Mouse (Mus musculus) CH12.LX (cell line): ENCODE measurements at regions not wholly inside any gene's neighbourhood (a gene's known extent, or its start where the extent isn't known, plus 50 kb on each side); places are given as distances from the start of the nearest gene placed in this dataset.

Experiments
- DNase-seq: peaks from one replicate; pipeline ENCODE4 v3.0.0-alpha.2; 2013; ENCODE audit errors: extremely low read depth
- H3K27ac ChIP-seq: 2 replicates; pipeline ENCODE4 v1.5.1; 2012; ENCODE audit warnings: low read depth, mild to moderate bottlenecking, control low read depth, moderate library complexity; ENCODE audit not compliant: insufficient read depth
- H3K27me3 ChIP-seq: replicated peaks from 2 replicates; pipeline ENCODE3; 2012; ENCODE audit warnings: inconsistent platforms
- H3K36me3 ChIP-seq, 2 experiments: replicated peaks in 1 of 2; 2 replicates each; pipeline versions ENCODE3 to v1.6.1; 2012; ENCODE audit warnings: inconsistent platforms in 1 of 2, low read length in 1 of 2, mild to moderate bottlenecking in 1 of 2, mixed read lengths in 1 of 2, moderate library complexity in 1 of 2; ENCODE audit not compliant: control insufficient read depth in 1 of 2, insufficient read depth in 1 of 2
- H3K4me1 ChIP-seq, 2 experiments: 2 replicates each; pipeline ENCODE4 v1.6.1; 2012; ENCODE audit warnings: inconsistent platforms in 1 of 2, moderate library complexity in 1 of 2; ENCODE audit not compliant: insufficient read depth in 2 of 2, control insufficient read depth in 1 of 2
- H3K4me2 ChIP-seq: 2 replicates; pipeline ENCODE4 v1.6.1; 2012; ENCODE audit warnings: low read depth, mild to moderate bottlenecking, control low read depth; ENCODE audit not compliant: poor library complexity, insufficient read depth, severe bottlenecking
- H3K4me3 ChIP-seq, 3 experiments: fragments of 150-350 bp in 1 of 3; sonication (generic) in 1 of 3; replicated peaks in 1 of 3; 2 replicates each; pipeline versions ENCODE3 to v1.5.1; 2011 to 2012; ENCODE audit warnings: low read depth in 2 of 3, low read length in 2 of 3, mild to moderate bottlenecking in 2 of 3, moderate library complexity in 2 of 3, control low read depth in 1 of 3, improper control_type of control experiment in 1 of 3, inconsistent platforms in 1 of 3, mixed read lengths in 1 of 3; ENCODE audit not compliant: poor library complexity in 1 of 3
- H3K79me2 ChIP-seq: replicated peaks from 2 replicates; pipeline ENCODE4 v1.6.1; 2012; ENCODE audit warnings: mild to moderate bottlenecking, moderate library complexity; ENCODE audit not compliant: control insufficient read depth, poor library complexity, insufficient read depth, severe bottlenecking; ENCODE audit errors: extremely low read depth
- H3K9ac ChIP-seq: 2 replicates; pipeline ENCODE4 v1.6.1; 2012; ENCODE audit warnings: low read depth, mild to moderate bottlenecking, control low read depth, moderate library complexity; ENCODE audit not compliant: insufficient read depth
- H3K9me3 ChIP-seq: replicated peaks from 2 replicates; pipeline ENCODE3; 2012; ENCODE audit warnings: low read length, inconsistent platforms, mixed read lengths
- BHLHE40 ChIP-seq: IDR thresholded peaks from 2 replicates; pipeline ENCODE4 v1.6.1; 2011; ENCODE audit warnings: mild to moderate bottlenecking, low read depth, low read length, improper control_type of control experiment
- CHD2 ChIP-seq: IDR thresholded peaks from 2 replicates; pipeline ENCODE4 v1.6.1; 2011; ENCODE audit warnings: low read length, improper control_type of control experiment
- EP300 ChIP-seq: IDR thresholded peaks from 2 replicates; pipeline ENCODE4 v1.6.1; 2011; ENCODE audit warnings: low read length, improper control_type of control experiment
- ETS1 ChIP-seq: conservative IDR thresholded peaks from 2 replicates; pipeline ENCODE4 v1.6.1; 2012; ENCODE audit warnings: low read depth, mild to moderate bottlenecking, inconsistent platforms, low read length, improper control_type of control experiment, moderate library complexity
- JUN ChIP-seq: IDR thresholded peaks from 2 replicates; pipeline ENCODE4 v1.6.1; 2011; ENCODE audit warnings: low read depth, mild to moderate bottlenecking, low read length, improper control_type of control experiment, moderate library complexity; ENCODE audit not compliant: insufficient read depth
- JUND ChIP-seq: conservative IDR thresholded peaks from 2 replicates; pipeline ENCODE4 v1.6.1; 2011; ENCODE audit warnings: low read depth, low read length, improper control_type of control experiment
- KAT2A ChIP-seq: IDR thresholded peaks from 2 replicates; pipeline ENCODE4 v1.6.1; 2012; ENCODE audit warnings: low read length, improper control_type of control experiment, inconsistent platforms; ENCODE audit not compliant: insufficient replicate concordance
- MEF2A ChIP-seq: IDR thresholded peaks from 2 replicates; pipeline ENCODE4 v1.6.1; 2014; ENCODE audit warnings: low read depth, mild to moderate bottlenecking, inconsistent platforms, low read length, improper control_type of control experiment, borderline replicate concordance
- MYC ChIP-seq: IDR thresholded peaks from 2 replicates; pipeline ENCODE4 v1.6.1; 2011; ENCODE audit warnings: low read depth, mild to moderate bottlenecking, improper control_type of control experiment, low read length
- NRF1 ChIP-seq: IDR thresholded peaks from 2 replicates; pipeline ENCODE4 v1.6.1; 2014; ENCODE audit warnings: low read depth, mild to moderate bottlenecking, inconsistent platforms, low read length, improper control_type of control experiment, moderate library complexity
- RAD21 ChIP-seq: IDR thresholded peaks from 2 replicates; pipeline ENCODE4 v1.6.1; 2011; ENCODE audit warnings: low read depth, mild to moderate bottlenecking, low read length, improper control_type of control experiment, moderate library complexity
- SMC3 ChIP-seq: IDR thresholded peaks from 2 replicates; pipeline ENCODE4 v1.6.1; 2011; ENCODE audit warnings: low read depth, low read length, improper control_type of control experiment
- TBP ChIP-seq: conservative IDR thresholded peaks from 2 replicates; pipeline ENCODE4 v1.6.1; 2011; ENCODE audit warnings: low read depth, low read length, improper control_type of control experiment
- TCF12 ChIP-seq: IDR thresholded peaks from 2 replicates; pipeline ENCODE4 v1.6.1; 2014; ENCODE audit warnings: low read depth, mild to moderate bottlenecking, inconsistent platforms, low read length, improper control_type of control experiment
- USF2 ChIP-seq: conservative IDR thresholded peaks from 2 replicates; pipeline ENCODE4 v1.6.1; 2011; ENCODE audit warnings: low read depth, low read length, improper control_type of control experiment
- ZC3H11A ChIP-seq: IDR thresholded peaks from 2 replicates; pipeline ENCODE4 v1.6.1; 2012; ENCODE audit warnings: low read depth, mild to moderate bottlenecking, inconsistent platforms, low read length, improper control_type of control experiment
- ZKSCAN1 ChIP-seq: IDR thresholded peaks from 2 replicates; pipeline ENCODE4 v1.6.1; 2012; ENCODE audit warnings: low read depth, inconsistent platforms, low read length, improper control_type of control experiment, borderline replicate concordance
- ZNF384 ChIP-seq: IDR thresholded peaks from 2 replicates; pipeline ENCODE4 v1.6.1; 2012; ENCODE audit warnings: low read depth, low read length, improper control_type of control experiment, inconsistent platforms
- dilution Hi-C: fragments of 300-500 bp; cut with MboI; formaldehyde crosslinking; loops from 2 replicates; pipeline ENCODE4 v1.14.3; 2020; ENCODE audit warnings: low sequenced_read_pairs; ENCODE audit not compliant: extremely low pct_unique_long_range_greater_than_20kb, extremely low pct_ligation_motif_present
- in situ Hi-C: fragments of 300-500 bp; cut with MboI; formaldehyde crosslinking; loops from 3 replicates; pipeline ENCODE4 v1.14.3; 2019; ENCODE audit warnings: low sequenced_read_pairs, low pct_ligation_motif_present, low pct_unique_long_range_greater_than_20kb, mixed read lengths

- Histone ChIP-seq H3K4me1 (peaks cover 0 to 20% of the 10 kb centered on the region in 2 experiments; a peak in 2 of 4 replicates), H3K27ac (no peak overlapping the region), H3K36me3 (no peaks in the 10 kb centered on the region), H3K4me3 (no peak overlapping the region), H3K9ac (no peak overlapping the region), H3K27me3 (no peaks in the 10 kb centered on the region), H3K79me2 (no peaks in the 10 kb centered on the region), H3K4me2 (no peak overlapping the region), H3K9me3 (no peaks in the 10 kb centered on the region)
- in situ Hi-C loops (no loop called here), dilution Hi-C loops (no loop called here)
- peak; percentile 31 for DNase-seq
- TF ChIP-seq TCF12 (no peak), USF2 (no peak), TBP (no peak), ZC3H11A (no peak), ZNF384 (no peak), MEF2A (peak; percentile 62; the same call in 1 of the 2 replicates), CHD2 (no peak), JUND (no peak), NRF1 (no peak), KAT2A (no peak), SMC3 (no peak), EP300 (peak; percentile 55), ZKSCAN1 (no peak), ETS1 (0 out of 2 replicates have a peak, but pooled peaks have one; percentile 13)
- TF ChIP-seq, all 38 proteins: peak for 3
Measured at GRCm38 (mm10) chr10:49884106-49884505, 95.5 kb upstream of the Grik2 start.

- TF ChIP-seq EP300 = peak; percentile 70
- 0 out of 2 replicates have a peak, but pooled peaks have one; percentile 38 for TF ChIP-seq BHLHE40
- peak; percentile 37; the same call in 1 of the 2 replicates for TF ChIP-seq JUN
- TF ChIP-seq RAD21 = no peak
- peak; percentile 81 for TF ChIP-seq JUND
- TF ChIP-seq KAT2A = no peak
- TF ChIP-seq MEF2A = 0 out of 2 replicates have a peak, but pooled peaks have one; percentile 30
- no peak for TF ChIP-seq MYC
- peaks cover 0 to 20% of the 10 kb centered on the region in 2 experiments; a peak in 2 of 4 replicates for H3K4me1 ChIP-seq
- peak; percentile 26 for DNase-seq
- H3K4me3 ChIP-seq = no peak overlapping the region
- no peaks in the 10 kb centered on the region for H3K9me3 ChIP-seq
- no peak overlapping the region for H3K9ac ChIP-seq
- H3K27me3 ChIP-seq = no peaks in the 10 kb centered on the region
- no peaks in the 10 kb centered on the region for H3K36me3 ChIP-seq
- in situ Hi-C loops = no loop called here
- no peak overlapping the region for H3K27ac ChIP-seq
- H3K4me2 ChIP-seq = no peak overlapping the region
- no peaks in the 10 kb centered on the region for H3K79me2 ChIP-seq
- dilution Hi-C loops = no loop called here
Measured at GRCm38 (mm10) chr10:49883444-49883843, 94.9 kb upstream of the Grik2 start.
